Mouse (Mus musculus): ENCODE results near the gene L3hypdh.
A peak's percentile ranks its signal among the peaks of the same experiment; 100 is the strongest.

- TF ChIP-seq CTCF (IDR thresholded peaks at IDR 0.05; ENCODE audit: borderline replicate concordance, insufficient read depth, low read depth, low read length) (no peak), POLR2A (IDR thresholded peaks at IDR 0.05; ENCODE audit: borderline replicate concordance, insufficient read depth, low read length) (peak; percentile 71)
Observed at GRCm38 (mm10) chr12:72085329-72086165, at the start of gene L3hypdh, which contains the start of gene Jkamp.

All from cerebellum, adult 2 months (tissue).